Mouse (Mus musculus): ENCODE measurements around the gene Sh2b1. TPM values are rescaled to one million over a fixed set of nuclear protein-coding genes. Genes with fewer than 3 reads are reported as not detected.
"Not testable (repeated sequence)": the region's sequence is repeated elsewhere in the genome, so short reads cannot be mapped to it uniquely, and the experiment has no call there.

The Sh2b1 gene
- polyA plus RNA-seq, 1 experiment from 2014 or later: 36.3 TPM

DNA sequence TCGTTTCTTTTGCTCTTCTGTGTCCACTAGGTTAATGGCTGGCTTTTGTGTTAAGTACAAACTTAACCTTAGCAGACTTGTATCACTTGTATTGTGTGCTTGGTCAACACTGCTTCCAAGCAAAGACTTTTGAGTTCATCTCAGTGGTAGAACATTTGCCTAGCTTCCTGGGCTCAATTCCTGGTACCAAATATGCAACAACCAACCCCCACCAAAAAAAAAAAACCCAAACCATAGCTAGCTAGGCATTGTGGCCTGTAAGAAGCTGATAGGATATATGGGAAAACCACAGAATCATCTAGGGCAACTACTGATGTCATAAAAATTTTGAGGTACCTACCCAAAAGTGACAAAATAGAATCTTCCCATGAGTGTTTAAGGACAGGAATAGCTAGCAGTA, 15.8 kb upstream of the Sh2b1 start:
- no peaks in the 10 kb centered on the region for H3K9me3 ChIP-seq (replicated peaks; ENCODE audit: control insufficient read depth, low read length)
- H3K27ac ChIP-seq (replicated peaks; ENCODE audit: low read depth, low read length): no peak overlapping the region
- H3K36me3 ChIP-seq (replicated peaks; ENCODE audit: control insufficient read depth, insufficient read depth, low read depth, low read length): peaks cover 35% of the 10 kb centered on the region
- DNase-seq (ENCODE audit: low spot score) (no peak), ATAC-seq (replicated peaks; ENCODE audit: insufficient number of reproducible peaks, low FRiP score, low TSS enrichment, low read depth) (no peak)
- H3K27me3 ChIP-seq (ENCODE audit: control insufficient read depth, insufficient read depth, low read length): no peaks in the 10 kb centered on the region
- H3K4me1 ChIP-seq (ENCODE audit: control insufficient read depth, insufficient read depth, low read length): no peaks in the 10 kb centered on the region
- H3K4me3 ChIP-seq (ENCODE audit: low read depth, low read length): no peak overlapping the region
- WGBS: 81% methylated on average over 1 of the region's 1 CpGs
- H3K4me2 ChIP-seq (ENCODE audit: low read depth, low read length): no peak overlapping the region
- H3K9ac ChIP-seq (replicated peaks; ENCODE audit: low read length): no peak overlapping the region

GRCm38 (mm10) chr7:126487617-126488385, 12.6 kb upstream of the Sh2b1 start:
- DNase-seq (ENCODE audit: low spot score); H3K27ac ChIP-seq (replicated peaks; ENCODE audit: low read depth, low read length); H3K27me3 ChIP-seq (ENCODE audit: control insufficient read depth, insufficient read depth, low read length); ATAC-seq (replicated peaks; ENCODE audit: insufficient number of reproducible peaks, low FRiP score, low TSS enrichment, low read depth); H3K9me3 ChIP-seq (replicated peaks; ENCODE audit: control insufficient read depth, low read length); H3K4me1 ChIP-seq (ENCODE audit: control insufficient read depth, insufficient read depth, low read length): not testable (repeated sequence)
- H3K9ac ChIP-seq (replicated peaks; ENCODE audit: low read length): peak overlapping the region; percentile 74
- H3K4me2 ChIP-seq (ENCODE audit: low read depth, low read length): peak overlapping the region; percentile 88
- WGBS: 19% methylated on average over 21 of the region's 25 CpGs
- H3K4me3 ChIP-seq (ENCODE audit: low read depth, low read length): peak overlapping the region; percentile 59
- H3K36me3 ChIP-seq (replicated peaks; ENCODE audit: control insufficient read depth, insufficient read depth, low read depth, low read length): peaks cover 11% of the 10 kb centered on the region

DNA sequence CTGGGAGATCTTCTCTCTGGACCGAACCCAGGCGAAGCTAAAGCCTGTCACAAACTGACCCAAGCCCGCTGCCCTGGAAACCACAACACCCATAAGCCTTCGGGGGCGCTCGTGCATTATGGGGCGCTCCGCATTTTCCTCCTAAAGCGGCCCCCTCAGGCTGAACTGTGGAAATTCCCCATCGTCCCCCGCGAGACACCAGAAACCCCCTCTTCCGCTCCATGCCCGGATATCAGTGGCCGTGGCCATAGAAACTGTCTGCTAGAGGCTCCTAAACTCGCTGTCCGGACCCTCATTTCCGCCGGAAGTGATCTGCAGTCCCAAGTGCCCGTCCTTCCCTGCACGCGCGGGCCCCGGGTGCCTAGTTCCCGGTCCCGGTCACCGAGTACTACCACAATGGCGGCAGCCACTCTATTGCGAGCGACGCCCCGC, 11.8 kb upstream of the Sh2b1 start, which contains the start of gene Tufm:
Tufm (plus strand) TSS at position 310 of the 432 bp plus-strand sequence.
- peak; percentile 90 for ATAC-seq (replicated peaks; ENCODE audit: insufficient number of reproducible peaks, low FRiP score, low TSS enrichment, low read depth)
- Histone ChIP-seq H3K9me3 (replicated peaks; ENCODE audit: control insufficient read depth, low read length) (no peaks in the 10 kb centered on the region), H3K27ac (replicated peaks; ENCODE audit: low read depth, low read length) (peak within 1 kb of the TSS; percentile 38; the same call in 1 of the 2 replicates), H3K4me3 (ENCODE audit: low read depth, low read length) (peak within 1 kb of the TSS; percentile 59), H3K4me2 (ENCODE audit: low read depth, low read length) (peak within 1 kb of the TSS; percentile 88), H3K4me1 (ENCODE audit: control insufficient read depth, insufficient read depth, low read length) (no peaks in the 10 kb centered on the region; the same call in 1 of the 2 replicates), H3K36me3 (replicated peaks; ENCODE audit: control insufficient read depth, insufficient read depth, low read depth, low read length) (peaks cover 4% of the 10 kb centered on the region), H3K27me3 (ENCODE audit: control insufficient read depth, insufficient read depth, low read length) (no peaks in the 10 kb centered on the region), H3K9ac (replicated peaks; ENCODE audit: low read length) (peak within 1 kb of the TSS; percentile 74)
- peak; percentile 99 for DNase-seq (ENCODE audit: low spot score)
- under 1% methylated on average over 32 of the region's 32 CpGs for WGBS

DNA sequence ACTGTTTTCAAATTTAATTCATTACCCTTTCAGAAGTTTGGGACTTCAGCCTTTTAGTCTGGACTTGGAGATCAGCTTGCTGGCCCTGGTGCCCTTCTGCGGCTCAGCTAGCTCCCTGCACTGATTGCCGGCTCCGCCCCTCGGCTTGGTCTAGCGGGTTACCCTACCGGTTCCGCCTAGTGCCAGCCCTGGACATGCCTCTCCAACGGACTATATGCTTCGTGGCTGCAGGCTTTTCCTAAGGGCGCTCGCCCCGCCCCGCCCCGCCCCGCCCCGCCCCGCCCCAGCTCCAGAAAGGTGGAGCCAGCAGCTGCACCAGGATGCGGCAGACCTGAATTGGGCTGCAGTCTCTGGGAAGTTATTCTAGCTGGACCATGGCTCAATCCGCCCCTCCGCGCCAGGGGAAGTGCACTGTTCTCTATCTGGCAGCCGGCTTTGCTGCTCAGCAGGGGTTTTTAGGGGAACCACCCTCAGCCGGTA, 7.2 kb upstream of the Sh2b1 start:
- no peaks in the 10 kb centered on the region for H3K9me3 ChIP-seq (replicated peaks; ENCODE audit: control insufficient read depth, low read length)
- peak overlapping the region; percentile 21 for H3K4me3 ChIP-seq (ENCODE audit: low read depth, low read length)
- 0 out of 2 replicates have a peak overlapping the region, but pooled peaks have one; percentile 35 for H3K27ac ChIP-seq (replicated peaks; ENCODE audit: low read depth, low read length)
- H3K4me1 ChIP-seq (ENCODE audit: control insufficient read depth, insufficient read depth, low read length): no peaks in the 10 kb centered on the region; the same call in 1 of the 2 replicates
- WGBS: under 1% methylated on average over 23 of the region's 23 CpGs
- H3K27me3 ChIP-seq (ENCODE audit: control insufficient read depth, insufficient read depth, low read length): no peaks in the 10 kb centered on the region
- H3K9ac ChIP-seq (replicated peaks; ENCODE audit: low read length): peak overlapping the region; percentile 57
- ATAC-seq (replicated peaks; ENCODE audit: insufficient number of reproducible peaks, low FRiP score, low TSS enrichment, low read depth) (peak; percentile 85), DNase-seq (ENCODE audit: low spot score) (peak; percentile 86)
- no peaks in the 10 kb centered on the region for H3K36me3 ChIP-seq (replicated peaks; ENCODE audit: control insufficient read depth, insufficient read depth, low read depth, low read length)
- peak overlapping the region; percentile 55 for H3K4me2 ChIP-seq (ENCODE audit: low read depth, low read length)

- H3K4me2 ChIP-seq (ENCODE audit: low read depth, low read length): no peak overlapping the region
- whole genome bisulfite sequencing: 24% methylated on average over 5 of the region's 5 CpGs
- H3K27ac ChIP-seq (replicated peaks; ENCODE audit: low read depth, low read length): no peak overlapping the region
- DNase-seq (ENCODE audit: low spot score): peak; percentile 72
- no peak overlapping the region for H3K9ac ChIP-seq (replicated peaks; ENCODE audit: low read length)
- H3K4me3 ChIP-seq (ENCODE audit: low read depth, low read length): no peak overlapping the region
- H3K27me3 ChIP-seq (ENCODE audit: control insufficient read depth, insufficient read depth, low read length): no peaks in the 10 kb centered on the region
- H3K36me3 ChIP-seq (replicated peaks; ENCODE audit: control insufficient read depth, insufficient read depth, low read depth, low read length): no peaks in the 10 kb centered on the region
- H3K4me1 ChIP-seq (ENCODE audit: control insufficient read depth, insufficient read depth, low read length): no peaks in the 10 kb centered on the region; the same call in 1 of the 2 replicates
- no peaks in the 10 kb centered on the region for H3K9me3 ChIP-seq (replicated peaks; ENCODE audit: control insufficient read depth, low read length)
- no peak for ATAC-seq (replicated peaks; ENCODE audit: insufficient number of reproducible peaks, low FRiP score, low TSS enrichment, low read depth)
Observed at GRCm38 (mm10) chr7:126481699-126482098, 6.5 kb upstream of the Sh2b1 start.

GRCm38 (mm10) chr7:126474486-126474955, 703 bp downstream of the Sh2b1 start:
- ATAC-seq (replicated peaks; ENCODE audit: insufficient number of reproducible peaks, low FRiP score, low TSS enrichment, low read depth) (peak; percentile 66), DNase-seq (ENCODE audit: low spot score) (no peak)
- Histone ChIP-seq H3K9me3 (replicated peaks; ENCODE audit: control insufficient read depth, low read length) (no peaks in the 10 kb centered on the region), H3K4me1 (ENCODE audit: control insufficient read depth, insufficient read depth, low read length) (no peaks in the 10 kb centered on the region), H3K27ac (replicated peaks; ENCODE audit: low read depth, low read length) (peak overlapping the region; percentile 77; the same call in 1 of the 2 replicates), H3K4me2 (ENCODE audit: low read depth, low read length) (peak overlapping the region; percentile 84), H3K9ac (replicated peaks; ENCODE audit: low read length) (peak overlapping the region; percentile 92), H3K4me3 (ENCODE audit: low read depth, low read length) (peak overlapping the region; percentile 87), H3K27me3 (ENCODE audit: control insufficient read depth, insufficient read depth, low read length) (no peaks in the 10 kb centered on the region), H3K36me3 (replicated peaks; ENCODE audit: control insufficient read depth, insufficient read depth, low read depth, low read length) (no peaks in the 10 kb centered on the region)
- WGBS: 2% methylated on average over 25 of the region's 27 CpGs

DNA sequence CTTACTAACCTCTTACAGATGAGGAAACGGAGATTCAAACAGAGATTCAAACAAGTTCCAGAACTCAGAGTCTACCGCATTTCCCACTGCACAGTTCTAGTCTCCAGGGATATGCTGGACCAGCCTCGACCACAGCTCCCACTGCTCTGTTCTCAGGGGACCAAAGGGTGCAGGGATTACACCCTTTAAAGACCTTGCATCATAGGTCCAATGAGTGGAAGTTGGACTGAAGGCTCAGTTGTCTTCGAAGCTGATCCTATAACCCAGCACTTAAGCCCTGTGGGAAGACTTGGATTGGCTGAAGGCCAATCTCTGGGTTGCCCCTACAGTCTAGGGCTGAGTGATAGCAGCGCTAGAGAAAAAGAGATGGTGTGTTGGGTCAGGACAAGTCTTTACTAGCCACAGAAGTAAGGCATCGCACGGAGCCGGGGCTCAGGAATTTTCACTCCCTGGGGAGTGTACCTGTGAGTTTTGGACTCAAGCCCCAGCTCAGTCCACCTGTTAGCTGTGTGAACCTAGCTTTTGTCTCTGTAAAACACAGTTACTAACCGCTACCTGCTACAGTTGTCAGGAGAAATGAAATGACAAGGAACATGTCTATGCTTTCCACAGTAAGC, 1.6 kb downstream of the Sh2b1 start:
- ATAC-seq (replicated peaks; ENCODE audit: insufficient number of reproducible peaks, low FRiP score, low TSS enrichment, low read depth): no peak
- H3K9ac ChIP-seq (replicated peaks; ENCODE audit: low read length): no peak overlapping the region

More for the DNA sequence above, 1.6 kb downstream of the Sh2b1 start:
- no peaks in the 10 kb centered on the region for H3K4me1 ChIP-seq (ENCODE audit: control insufficient read depth, insufficient read depth, low read length)
- H3K4me2 ChIP-seq (ENCODE audit: low read depth, low read length): peak overlapping the region; percentile 84
- no peaks in the 10 kb centered on the region for H3K9me3 ChIP-seq (replicated peaks; ENCODE audit: control insufficient read depth, low read length)
- no peaks in the 10 kb centered on the region; the same call in 1 of the 2 replicates for H3K36me3 ChIP-seq (replicated peaks; ENCODE audit: control insufficient read depth, insufficient read depth, low read depth, low read length)
- peak overlapping the region; percentile 87 for H3K4me3 ChIP-seq (ENCODE audit: low read depth, low read length)
- no peak overlapping the region for H3K27ac ChIP-seq (replicated peaks; ENCODE audit: low read depth, low read length)
- no peaks in the 10 kb centered on the region for H3K27me3 ChIP-seq (ENCODE audit: control insufficient read depth, insufficient read depth, low read length)
- 87% methylated on average over 9 of the region's 9 CpGs for WGBS
- DNase-seq (ENCODE audit: low spot score): no peak
